Mouse (Mus musculus) midbrain, embryonic 11.5 days (tissue): Measurements from ENCODE around the gene Nup133. TPM values are rescaled to one million over a fixed set of nuclear protein-coding genes. Genes with fewer than 3 reads are reported as not detected.

Experiments
- ATAC-seq: fragments of 200-750 bp; cut with Nextera tagmentation; 2 replicates; pipeline ENCODE4 v1.8.0; 2017; ENCODE audit warnings: moderate TSS enrichment, moderate library complexity; ENCODE audit not compliant: low FRiP score
- DNase-seq: peaks from one replicate; pipeline ENCODE4 v3.0.0; 2015; ENCODE audit warnings: low spot score; ENCODE audit errors: missing footprints
- H3K27ac ChIP-seq: fragments of 300-500 bp; sonication (generic); 2 replicates; pipeline ENCODE4 v1.5.1; 2014; ENCODE audit warnings: low read depth, low read length
- H3K27me3 ChIP-seq: fragments of 300-500 bp; sonication (generic); 2 replicates; pipeline ENCODE4 v1.6.1; 2014; ENCODE audit warnings: mild to moderate bottlenecking, low read length, moderate library complexity, mixed read lengths; ENCODE audit not compliant: control insufficient read depth, insufficient read depth
- H3K36me3 ChIP-seq: fragments of 300-500 bp; sonication (generic); 2 replicates; pipeline ENCODE4 v1.6.1; 2014; ENCODE audit warnings: mild to moderate bottlenecking, low read length, moderate library complexity, mixed read lengths; ENCODE audit not compliant: control insufficient read depth, insufficient read depth
- H3K4me1 ChIP-seq: fragments of 300-500 bp; sonication (generic); 2 replicates; pipeline ENCODE4 v1.6.1; 2014; ENCODE audit warnings: low read length; ENCODE audit not compliant: control insufficient read depth, insufficient read depth
- H3K4me2 ChIP-seq: fragments of 300-500 bp; sonication (generic); 2 replicates; pipeline ENCODE4 v1.6.1; 2014; ENCODE audit warnings: mild to moderate bottlenecking, moderate library complexity
- H3K4me3 ChIP-seq: fragments of 300-500 bp; sonication (generic); 2 replicates; pipeline ENCODE4 v1.5.1; 2014; ENCODE audit warnings: low read depth, low read length
- H3K9ac ChIP-seq: fragments of 300-500 bp; sonication (generic); 2 replicates; pipeline ENCODE4 v1.6.1; 2014; ENCODE audit warnings: low read length
- H3K9me3 ChIP-seq: fragments of 300-500 bp; sonication (generic); 2 replicates; pipeline ENCODE4 v1.6.1; 2016; ENCODE audit warnings: low read length; ENCODE audit not compliant: control insufficient read depth
- WGBS: fragments of 180-500 bp; shearing (Covaris S2); extraction: QIAGEN DNeasy Blood & Tissue Kit; methylation state at CpG from one replicate; pipeline ENCODE4 v1.1.7; 2014; 5-methylcytosine and 5-hydroxymethylcytosine counted together
- polyA plus RNA-seq: library from polyadenylated mRNA; unstranded; fragments of >200 nt; fragmentation: Nextera tagmentation; extraction: Ambion mirVana; gene quantifications from 2 replicates; pipeline ENCODE4 v1.2.1, GENCODE M21; 2014

Gene Nup133
- polyA plus RNA-seq, 1 experiment from 2014 or later: 54.2 TPM

- H3K4me1 ChIP-seq: no peaks in the 10 kb centered on the region
- no peak overlapping the region for H3K4me3 ChIP-seq
- no peaks in the 10 kb centered on the region for H3K27me3 ChIP-seq
- no peak overlapping the region for H3K9ac ChIP-seq
- H3K36me3 ChIP-seq: no peaks in the 10 kb centered on the region
- DNase-seq: no peak
- no peak for ATAC-seq
- H3K9me3 ChIP-seq: no peaks in the 10 kb centered on the region
- H3K4me2 ChIP-seq: no peak overlapping the region
- 89% methylated on average over 6 of the region's 6 CpGs for WGBS
- H3K27ac ChIP-seq: no peak overlapping the region
Observed at GRCm38 (mm10) chr8:123873364-123873763, 75.7 kb downstream of the Nup133 start.

GRCm38 (mm10) chr8:123872048-123872447 lies 77.0 kb downstream of the Nup133 start:
- no peak overlapping the region for H3K4me2 ChIP-seq
- no peaks in the 10 kb centered on the region for H3K9me3 ChIP-seq
- H3K27ac ChIP-seq: no peak overlapping the region
- DNase-seq (no peak), ATAC-seq (no peak)
- no peaks in the 10 kb centered on the region for H3K27me3 ChIP-seq
- no peak overlapping the region for H3K9ac ChIP-seq
- no peaks in the 10 kb centered on the region for H3K36me3 ChIP-seq
- no peak overlapping the region for H3K4me3 ChIP-seq
- WGBS: 88% methylated on average over 9 of the region's 9 CpGs
- no peaks in the 10 kb centered on the region for H3K4me1 ChIP-seq

- 27% methylated on average over 5 of the region's 5 CpGs for WGBS
- DNase-seq: no peak
Observed at GRCm38 (mm10) chr8:123866971-123867370, 82.1 kb downstream of the Nup133 start.

GRCm38 (mm10) chr8:123865786-123866185 lies 83.3 kb downstream of the Nup133 start:
- no peak for DNase-seq

More at GRCm38 (mm10) chr8:123866971-123867370, 82.1 kb downstream of the Nup133 start:
- Histone ChIP-seq H3K4me1 (no peaks in the 10 kb centered on the region), H3K27me3 (no peaks in the 10 kb centered on the region), H3K9ac (no peak overlapping the region), H3K4me2 (no peak overlapping the region), H3K27ac (no peak overlapping the region), H3K36me3 (no peaks in the 10 kb centered on the region), H3K9me3 (no peaks in the 10 kb centered on the region), H3K4me3 (no peak overlapping the region)
- no peak for ATAC-seq

GRCm38 (mm10) chr8:123860386-123860785 lies 88.7 kb downstream of the Nup133 start:
- DNase-seq: no peak
- Histone ChIP-seq H3K4me2 (peak overlapping the region; percentile 91), H3K36me3 (no peaks in the 10 kb centered on the region), H3K27ac (no peak overlapping the region), H3K27me3 (peaks cover 7% of the 10 kb centered on the region; the same call in 1 of the 2 replicates), H3K4me1 (peaks cover 6% of the 10 kb centered on the region), H3K9ac (no peak overlapping the region), H3K4me3 (peak overlapping the region; percentile 87; the same call in 1 of the 2 replicates), H3K9me3 (no peaks in the 10 kb centered on the region)
- WGBS: 80% methylated on average over 4 of the region's 4 CpGs
- no peak for ATAC-seq

More at GRCm38 (mm10) chr8:123865786-123866185, 83.3 kb downstream of the Nup133 start:
- 82% methylated on average over 7 of the region's 7 CpGs for WGBS
- no peaks in the 10 kb centered on the region for H3K4me1 ChIP-seq
- no peak overlapping the region for H3K4me3 ChIP-seq
- H3K27me3 ChIP-seq: peaks cover under 1% of the 10 kb centered on the region; the same call in 1 of the 2 replicates
- no peak for ATAC-seq
- no peaks in the 10 kb centered on the region for H3K36me3 ChIP-seq
- no peaks in the 10 kb centered on the region for H3K9me3 ChIP-seq
- no peak overlapping the region for H3K4me2 ChIP-seq
- no peak overlapping the region for H3K9ac ChIP-seq
- no peak overlapping the region for H3K27ac ChIP-seq

GRCm38 (mm10) chr8:123859648-123860259 lies 89.3 kb downstream of the Nup133 start, which contains the start of gene Ccsap:
TSS of gene Ccsap (minus strand) at chr8:123860209.
- H3K36me3 ChIP-seq: no peaks in the 10 kb centered on the region
- peak within 1 kb of the TSS; percentile 81 for H3K9ac ChIP-seq
- H3K4me2 ChIP-seq: peak within 1 kb of the TSS; percentile 91
- ATAC-seq (peak; percentile 65; the same call in 1 of the 2 replicates), DNase-seq (no peak)
- peaks cover 7% of the 10 kb centered on the region; the same call in 1 of the 2 replicates for H3K27me3 ChIP-seq
- peak within 1 kb of the TSS; percentile 87 for H3K4me3 ChIP-seq
- 2% methylated on average over 48 of the region's 48 CpGs for WGBS
- no peaks in the 10 kb centered on the region; the same call in 1 of the 2 replicates for H3K9me3 ChIP-seq
- peak within 1 kb of the TSS; percentile 57 for H3K27ac ChIP-seq
- peaks cover 6% of the 10 kb centered on the region for H3K4me1 ChIP-seq

- DNase-seq (peak; percentile 99), ATAC-seq (peak; percentile 95)
- H3K4me1 ChIP-seq: peaks cover 6% of the 10 kb centered on the region
- peak overlapping the region; percentile 57 for H3K27ac ChIP-seq
- H3K9ac ChIP-seq: peak overlapping the region; percentile 81
- under 1% methylated on average over 79 of the region's 79 CpGs for WGBS
- H3K4me2 ChIP-seq: peak overlapping the region; percentile 91
- peak overlapping the region; percentile 87 for H3K4me3 ChIP-seq
- H3K27me3 ChIP-seq: peaks cover 7% of the 10 kb centered on the region; the same call in 1 of the 2 replicates
- H3K36me3 ChIP-seq: no peaks in the 10 kb centered on the region
- no peaks in the 10 kb centered on the region; the same call in 1 of the 2 replicates for H3K9me3 ChIP-seq
Observed at GRCm38 (mm10) chr8:123858941-123859647, 90.0 kb downstream of the Nup133 start.

- H3K36me3 ChIP-seq: no peaks in the 10 kb centered on the region
- peak overlapping the region; percentile 91 for H3K4me2 ChIP-seq
- H3K9me3 ChIP-seq: no peaks in the 10 kb centered on the region; the same call in 1 of the 2 replicates
- peaks cover 6% of the 10 kb centered on the region for H3K4me1 ChIP-seq
- H3K4me3 ChIP-seq: peak overlapping the region; percentile 87
- 0 out of 2 replicates have a peak, but pooled peaks have one; percentile 19 for ATAC-seq
- peak overlapping the region; percentile 81 for H3K9ac ChIP-seq
- no peak overlapping the region; the same call in 1 of the 2 replicates for H3K27ac ChIP-seq
- DNase-seq: no peak
- H3K27me3 ChIP-seq: peaks cover 7% of the 10 kb centered on the region; the same call in 1 of the 2 replicates
- 1% methylated on average over 17 of the region's 17 CpGs for WGBS
Observed at GRCm38 (mm10) chr8:123858574-123858940, 90.5 kb downstream of the Nup133 start.

GRCm38 (mm10) chr8:123857361-123857760 lies 91.7 kb downstream of the Nup133 start:
- WGBS: 75% methylated on average over 3 of the region's 3 CpGs
- Histone ChIP-seq H3K9ac (no peak overlapping the region), H3K36me3 (no peaks in the 10 kb centered on the region), H3K9me3 (no peaks in the 10 kb centered on the region; the same call in 1 of the 2 replicates), H3K4me2 (no peak overlapping the region), H3K4me3 (no peak overlapping the region), H3K4me1 (peaks cover 6% of the 10 kb centered on the region), H3K27ac (no peak overlapping the region), H3K27me3 (peaks cover 7% of the 10 kb centered on the region; the same call in 1 of the 2 replicates)
- ATAC-seq: no peak
- DNase-seq: no peak
